Mouse (Mus musculus) retina, embryonic 14.5 days (tissue): ENCODE results near the gene 2410004B18Rik.
"Not testable (repeated sequence)": the region's sequence is repeated elsewhere in the genome, so short reads cannot be mapped to it uniquely, and the experiment has no call there.

Experiments used
- DNase-seq: peaks from one replicate; pipeline ENCODE4 v3.0.0-alpha.2; 2015; ENCODE audit warnings: low spot score

2410004B18Rik gene

GRCm38 (mm10) chr3:145964473-145964872 is 26.7 kb downstream of the 2410004B18Rik start:
- DNase-seq = peak; percentile 53

DNA sequence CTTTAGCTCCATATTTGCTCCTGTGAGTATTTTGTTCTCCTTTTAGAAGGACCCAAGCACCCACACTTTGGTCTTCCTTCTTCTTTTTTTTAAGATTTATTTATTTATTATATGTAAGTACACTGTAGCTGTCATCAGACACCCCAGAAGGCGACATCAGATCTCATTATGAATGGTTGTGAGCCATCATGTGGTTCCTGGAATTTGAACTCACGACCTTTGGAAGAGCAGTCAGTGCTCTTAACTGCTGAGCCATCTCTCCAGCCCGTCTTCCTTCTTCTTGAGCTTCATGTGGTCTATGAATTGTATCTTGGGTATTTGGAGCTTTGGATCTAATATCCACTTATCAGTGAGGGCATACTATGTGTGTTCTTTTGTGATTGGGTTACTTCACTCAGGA is 27.8 kb downstream of the 2410004B18Rik start:
- not testable (repeated sequence) for DNase-seq

- DNase-seq = no peak
These were observed 29.0 kb downstream of the 2410004B18Rik start for GRCm38 (mm10) chr3:145966806-145967205.

DNA sequence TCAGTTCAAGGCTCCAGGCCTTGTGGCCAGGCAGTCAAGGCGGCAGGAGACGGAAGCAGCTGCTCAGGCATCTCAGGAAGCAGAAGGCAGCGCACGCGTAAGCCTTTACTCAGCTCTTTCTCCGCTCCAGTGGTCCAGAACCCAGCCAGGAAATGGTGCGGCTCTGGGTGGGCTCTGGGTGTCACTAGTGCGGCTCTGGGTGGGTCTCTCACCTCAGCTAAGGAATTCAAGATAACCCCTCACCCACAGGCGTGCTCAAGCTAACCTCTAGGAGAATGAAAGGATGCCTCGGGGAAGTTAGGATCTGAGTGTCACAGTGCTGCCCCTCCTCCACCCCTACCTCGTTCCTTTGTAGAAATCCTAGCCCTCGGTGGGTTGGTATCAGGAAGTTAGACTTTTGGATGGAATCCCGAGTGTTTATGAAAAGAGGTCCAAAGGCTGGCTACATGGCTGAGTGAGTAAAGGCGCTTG is 31.3 kb downstream of the 2410004B18Rik start:
- no peak for DNase-seq

DNA sequence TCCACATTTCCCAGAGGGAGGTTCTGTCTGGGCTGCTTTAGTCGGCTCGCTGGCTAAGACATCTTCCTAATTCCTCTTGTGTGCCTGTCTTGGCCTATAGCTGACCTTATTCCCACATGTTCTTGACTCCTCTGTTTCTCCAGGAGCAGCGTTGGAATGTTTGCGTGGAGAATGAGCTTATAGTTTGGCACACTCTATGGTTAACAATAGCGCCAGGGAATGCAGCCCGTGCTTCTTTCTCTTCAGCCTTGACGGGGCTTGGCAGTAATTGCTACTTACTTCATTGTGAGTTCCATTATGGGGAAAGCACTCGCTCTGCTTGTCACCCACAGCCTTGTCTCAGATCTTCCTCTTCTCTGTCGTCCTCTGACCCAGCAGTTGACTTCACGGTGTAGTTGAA is 33.7 kb downstream of the 2410004B18Rik start:
- no peak for DNase-seq

DNA sequence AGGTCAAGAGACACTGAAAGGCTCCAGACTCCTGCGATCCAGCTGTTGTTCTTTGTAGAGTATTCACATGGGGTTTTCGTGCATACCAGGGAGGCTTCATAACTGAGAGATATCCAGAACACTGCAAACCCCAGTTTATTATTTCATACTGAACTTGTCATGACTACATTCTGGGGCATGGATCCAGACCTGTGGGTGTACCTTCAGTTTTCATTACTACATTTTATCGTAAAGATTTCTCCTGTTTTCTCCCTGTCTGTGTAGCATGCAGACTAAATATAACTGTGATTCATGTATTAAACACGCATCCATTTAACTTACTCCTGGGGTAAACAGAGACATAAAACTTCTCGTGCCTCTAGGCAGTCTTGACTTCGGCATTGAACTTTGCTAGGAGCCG is 37.2 kb downstream of the 2410004B18Rik start:
- no peak for DNase-seq

GRCm38 (mm10) chr3:145985333-145985925 is 47.6 kb downstream of the 2410004B18Rik start:
- no peak for DNase-seq

DNA sequence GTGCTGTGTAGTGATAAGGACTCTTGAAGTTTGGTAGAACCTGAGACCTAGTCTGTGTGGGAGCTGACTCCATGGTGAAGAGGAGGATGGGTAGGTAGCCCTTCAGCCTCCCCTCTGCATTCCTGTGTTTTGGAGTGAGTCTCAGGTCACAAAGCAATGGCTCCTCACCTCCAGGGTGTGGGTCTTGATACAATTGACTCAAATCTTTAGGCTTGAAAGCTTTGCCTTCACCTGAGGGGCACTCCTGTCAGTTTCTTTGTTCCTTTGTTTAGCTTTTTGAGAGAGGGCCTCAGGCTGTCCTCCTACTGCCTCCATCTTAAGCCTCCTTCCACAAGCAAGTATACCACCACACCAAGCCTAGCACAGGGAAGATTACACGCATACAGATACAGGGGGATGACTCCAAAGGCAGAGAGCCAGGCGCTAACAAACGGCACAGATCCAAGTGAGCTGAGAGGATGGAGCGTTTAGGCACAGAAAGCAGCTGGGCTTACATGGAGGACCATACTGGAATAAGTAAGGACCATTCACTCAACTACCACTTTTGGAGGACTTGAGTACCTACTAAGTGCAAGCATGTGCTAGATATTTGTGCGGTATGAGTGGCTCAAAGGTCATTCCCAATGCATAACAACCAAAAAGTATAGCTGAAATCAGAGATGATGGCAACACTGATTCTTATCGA is 48.6 kb downstream of the 2410004B18Rik start:
- DNase-seq = no peak

DNA sequence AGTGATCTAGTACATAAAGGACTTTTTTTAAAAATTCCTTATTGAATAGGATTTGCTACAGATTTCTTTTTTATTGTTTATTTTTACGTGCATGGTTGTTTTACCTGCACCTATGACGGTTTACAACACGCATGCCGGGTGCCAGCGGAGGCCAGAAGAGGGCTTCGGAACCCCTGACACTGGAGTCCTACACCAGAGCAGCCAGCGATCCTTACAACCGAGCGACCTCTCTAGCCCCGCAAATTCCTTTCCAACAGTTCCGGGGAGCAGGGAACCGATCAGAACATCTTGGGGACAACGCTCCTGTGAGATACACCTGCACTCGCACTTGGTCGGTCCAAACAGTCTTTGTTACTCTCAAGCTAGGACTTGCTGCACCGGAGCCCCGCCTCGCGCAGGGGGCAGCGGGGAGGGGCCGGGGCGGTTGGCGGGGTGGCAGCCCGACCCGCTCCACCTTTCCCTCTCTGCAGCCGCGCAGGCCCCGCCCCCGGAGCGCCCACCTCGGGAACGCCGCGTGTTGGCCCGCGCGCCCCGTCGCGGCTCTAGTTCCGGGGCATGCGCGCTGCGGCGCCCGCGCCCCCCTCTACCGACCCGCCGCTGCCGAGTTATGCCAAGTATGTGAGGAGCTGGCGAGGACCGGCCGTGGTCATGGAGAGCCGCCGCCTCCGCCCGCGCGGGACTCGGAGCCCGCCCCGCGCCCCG is 49.6 kb downstream of the 2410004B18Rik start, which contains the start of gene Syde2:
Gene Syde2, plus strand, starts transcription at position 603 of the 702 bp plus-strand sequence.
- DNase-seq = peak; percentile 80

- peak; percentile 69 for DNase-seq
These were observed 50.3 kb downstream of the 2410004B18Rik start for GRCm38 (mm10) chr3:145987970-145988683.

DNA sequence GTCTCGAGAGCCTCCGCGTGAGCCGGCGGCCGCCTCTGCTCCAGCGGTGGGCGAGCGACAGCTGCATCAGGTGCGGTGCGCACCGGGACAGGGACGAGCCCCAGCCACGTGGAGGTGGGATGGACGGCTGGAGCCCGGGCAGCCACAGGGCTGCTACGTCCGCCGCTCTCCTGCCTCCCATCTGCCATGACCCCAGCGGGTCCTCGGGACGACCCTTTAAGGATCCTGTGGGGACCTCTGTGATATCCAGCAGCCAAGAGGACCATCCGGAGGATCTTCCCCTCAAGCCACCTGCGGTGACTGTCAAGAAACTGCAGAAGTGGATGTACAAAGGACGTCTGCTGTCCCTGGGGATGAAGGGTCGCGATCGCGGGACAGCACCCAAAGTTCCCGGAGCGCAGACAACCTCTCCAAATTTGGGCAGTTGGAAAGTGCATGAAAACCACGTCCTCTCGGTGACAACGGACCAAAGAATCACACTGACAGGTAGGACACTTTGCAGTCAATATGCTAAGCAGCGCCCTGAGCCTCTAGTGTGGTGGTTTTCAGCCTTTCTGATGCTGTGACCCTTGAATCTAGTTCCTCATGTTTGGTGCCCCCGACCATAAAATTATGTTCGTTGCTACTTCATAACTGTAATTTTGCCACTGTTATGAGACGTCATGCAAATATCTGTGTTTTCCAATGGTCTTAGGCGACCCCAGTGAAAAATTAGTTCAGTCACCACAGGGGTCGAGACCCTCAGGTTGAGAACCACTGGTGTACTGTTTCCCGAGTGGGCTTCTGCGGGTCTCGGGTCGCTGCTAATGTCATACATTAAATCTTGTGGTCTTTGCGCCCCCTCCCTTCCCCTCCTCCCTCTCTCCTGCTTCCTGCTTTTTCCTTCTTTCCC is 51.1 kb downstream of the 2410004B18Rik start:
- DNase-seq = peak; percentile 38

DNA sequence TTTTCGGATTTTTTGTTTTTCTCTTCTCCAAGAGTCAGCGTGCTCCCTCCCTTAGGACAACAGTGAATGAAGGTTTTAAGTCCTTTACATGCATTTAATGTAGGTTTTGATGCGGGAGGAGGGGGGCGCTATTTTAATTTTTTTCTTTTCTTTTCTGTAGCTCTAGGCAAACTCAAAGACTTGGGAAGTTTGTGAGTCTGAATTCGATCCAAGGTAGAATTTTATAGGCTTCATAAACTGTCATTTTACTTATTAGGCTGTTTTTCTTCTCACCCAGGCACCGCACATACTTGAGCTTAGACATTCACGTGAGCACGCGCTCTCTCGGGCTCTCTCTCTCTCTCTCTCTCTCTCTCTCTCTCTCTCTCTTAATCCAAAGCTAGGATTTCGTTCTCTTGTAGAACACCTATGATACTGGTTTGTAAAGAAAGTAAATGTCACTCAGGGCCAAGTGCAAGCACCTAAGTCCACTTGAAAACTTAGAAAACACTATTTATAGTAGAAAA is 51.8 kb downstream of the 2410004B18Rik start:
- DNase-seq = peak; percentile 31

DNA sequence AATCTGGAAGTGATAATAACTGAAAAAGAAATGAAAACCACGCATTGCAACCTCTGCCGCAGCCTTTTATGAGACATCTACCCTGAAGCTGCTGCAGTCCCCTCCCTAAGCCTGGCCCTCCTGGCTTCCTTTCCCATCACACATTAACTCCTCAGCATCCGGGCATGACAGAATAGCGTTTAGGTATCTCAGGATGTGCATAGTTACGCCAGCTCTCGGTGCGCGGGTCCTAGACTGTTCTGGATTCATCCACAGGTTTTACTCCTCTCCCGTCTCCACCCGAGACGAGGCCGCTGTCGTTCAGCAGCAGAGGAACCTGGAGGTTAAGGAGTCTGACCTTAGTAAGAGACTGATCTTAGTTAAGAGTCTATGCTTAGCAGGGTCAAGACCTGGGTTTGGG is 53.3 kb downstream of the 2410004B18Rik start:
- no peak for DNase-seq

- no peak for DNase-seq
These were observed 54.3 kb downstream of the 2410004B18Rik start for GRCm38 (mm10) chr3:145991976-145992730.

DNA sequence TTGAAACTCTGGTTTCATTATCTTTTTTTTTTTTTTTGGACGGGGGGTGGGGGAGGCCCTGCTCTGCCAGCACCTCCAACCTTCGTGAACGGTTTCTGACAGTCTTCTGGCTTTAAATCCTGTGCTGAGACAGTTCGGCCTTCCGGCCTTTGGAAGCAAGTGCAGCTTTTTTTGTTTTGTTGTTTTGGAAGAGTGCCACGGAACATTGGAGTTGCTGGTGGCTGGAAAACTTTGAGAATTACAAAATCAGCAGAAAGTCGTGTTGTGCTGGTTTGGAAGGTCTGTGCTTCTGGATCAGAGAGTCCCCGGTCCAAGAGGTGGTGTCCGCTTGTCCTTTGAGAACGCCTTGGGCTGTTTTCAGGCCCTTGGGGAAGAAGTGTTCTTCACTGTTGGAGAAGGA is 55.0 kb downstream of the 2410004B18Rik start:
- no peak for DNase-seq

DNA sequence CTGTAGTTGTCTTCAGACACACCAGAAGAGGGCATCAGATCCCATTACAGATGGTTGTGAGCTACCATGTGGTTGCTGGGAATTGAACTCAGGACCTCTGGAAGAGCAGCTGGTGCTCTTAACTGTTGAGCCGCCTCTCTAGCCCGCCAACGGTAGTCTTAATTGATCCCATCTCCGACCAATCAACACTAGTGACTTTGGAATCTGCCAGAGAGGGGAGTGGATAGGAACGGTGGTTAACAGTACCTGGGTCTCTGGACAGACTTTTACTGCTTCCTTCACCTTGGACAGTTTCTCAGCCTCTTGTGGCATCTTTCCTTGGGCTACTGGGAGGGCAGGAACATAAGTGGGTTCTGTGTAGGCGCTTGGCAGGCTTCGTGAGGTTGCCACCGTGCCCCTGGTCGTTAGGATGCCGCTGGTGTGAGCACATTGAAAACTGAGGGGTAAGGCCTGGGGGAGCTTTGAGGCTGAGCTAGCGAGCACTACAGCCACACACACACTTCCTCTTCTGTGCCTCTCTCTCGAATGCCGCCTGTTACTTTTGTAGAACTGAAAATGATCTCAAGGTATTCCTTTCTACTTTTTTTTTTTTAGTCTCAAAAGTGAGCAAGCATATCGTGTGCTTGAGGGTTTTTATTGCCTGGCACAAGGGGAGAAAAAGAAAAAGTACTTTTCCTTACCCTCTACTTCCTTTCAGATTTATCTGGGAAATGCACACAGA is 55.8 kb downstream of the 2410004B18Rik start:
- DNase-seq = no peak
